Mouse (Mus musculus): ENCODE measurements around the gene Smdt1. TPM values are rescaled to one million over a fixed set of nuclear protein-coding genes. Genes with fewer than 3 reads are reported as not detected.

Smdt1 gene
- polyA plus RNA-seq, 1 experiment, result 216 TPM

DNA sequence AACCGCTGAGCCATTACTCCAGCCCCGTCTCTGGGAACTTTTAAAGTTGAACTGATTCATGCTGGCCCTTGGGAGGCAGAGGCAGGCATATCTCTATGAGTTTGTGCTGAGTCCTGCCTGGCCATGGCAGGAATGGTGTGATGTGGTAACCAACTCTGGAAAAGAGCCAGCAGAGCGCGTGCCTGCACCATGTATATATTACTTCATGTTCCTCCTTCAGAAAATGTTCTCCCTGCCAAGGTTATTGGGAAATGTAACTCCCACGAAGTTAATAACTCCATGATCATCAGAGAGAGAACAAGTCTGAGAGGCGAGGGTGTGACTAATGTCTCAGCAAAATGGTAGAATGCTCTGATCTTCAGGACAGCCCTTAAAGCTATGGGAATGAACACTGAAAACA, 20.9 kb upstream of the Smdt1 start:
- 49% methylated on average over 6 of the region's 6 CpGs for WGBS
- TF ChIP-seq POLR2A (IDR thresholded peaks at IDR 0.05; ENCODE audit: borderline replicate concordance, control insufficient read depth, low read depth, low read length), result no peak
- TF ChIP-seq CTCF (IDR thresholded peaks at IDR 0.05; ENCODE audit: control insufficient read depth, insufficient read depth, low read length), result no peak
- Histone ChIP-seq H3K4me1 (ENCODE audit: control insufficient read depth, insufficient read depth, low read length) (no peaks in the 10 kb centered on the region; the same call in 1 of the 2 replicates), H3K4me3 (replicated peaks; ENCODE audit: control insufficient read depth, low read depth, low read length) (no peak overlapping the region), H3K27ac (ENCODE audit: control insufficient read depth, insufficient read depth, low read depth, low read length, poor library complexity) (no peak overlapping the region)

- Histone ChIP-seq H3K27ac (ENCODE audit: control insufficient read depth, insufficient read depth, low read depth, low read length, poor library complexity) (no peak overlapping the region), H3K4me1 (ENCODE audit: control insufficient read depth, insufficient read depth, low read length) (no peaks in the 10 kb centered on the region; the same call in 1 of the 2 replicates), H3K4me3 (replicated peaks; ENCODE audit: control insufficient read depth, low read depth, low read length) (no peak overlapping the region)
- 33% methylated on average over 1 of the region's 1 CpGs for WGBS
- TF ChIP-seq POLR2A (IDR thresholded peaks at IDR 0.05; ENCODE audit: borderline replicate concordance, control insufficient read depth, low read depth, low read length) (no peak), CTCF (IDR thresholded peaks at IDR 0.05; ENCODE audit: control insufficient read depth, insufficient read depth, low read length) (no peak)
Measured at GRCm38 (mm10) chr15:82319613-82320012, 19.1 kb upstream of the Smdt1 start.

- no peaks in the 10 kb centered on the region; the same call in 1 of the 2 replicates for H3K4me1 ChIP-seq (ENCODE audit: control insufficient read depth, insufficient read depth, low read length)
- H3K27ac ChIP-seq (ENCODE audit: control insufficient read depth, insufficient read depth, low read depth, low read length, poor library complexity), result no peak overlapping the region
- no peak for TF ChIP-seq CTCF (IDR thresholded peaks at IDR 0.05; ENCODE audit: control insufficient read depth, insufficient read depth, low read length)
- TF ChIP-seq POLR2A (IDR thresholded peaks at IDR 0.05; ENCODE audit: borderline replicate concordance, control insufficient read depth, low read depth, low read length), result no peak
- WGBS, result 85% methylated on average over 8 of the region's 8 CpGs
- no peak overlapping the region for H3K4me3 ChIP-seq (replicated peaks; ENCODE audit: control insufficient read depth, low read depth, low read length)
Measured at GRCm38 (mm10) chr15:82322195-82322594, 16.6 kb upstream of the Smdt1 start.

- no peak overlapping the region for H3K27ac ChIP-seq (ENCODE audit: control insufficient read depth, insufficient read depth, low read depth, low read length, poor library complexity)
- WGBS, result 49% methylated on average over 2 of the region's 2 CpGs
- H3K4me1 ChIP-seq (ENCODE audit: control insufficient read depth, insufficient read depth, low read length), result no peaks in the 10 kb centered on the region
- TF ChIP-seq CTCF (IDR thresholded peaks at IDR 0.05; ENCODE audit: control insufficient read depth, insufficient read depth, low read length) (no peak), POLR2A (IDR thresholded peaks at IDR 0.05; ENCODE audit: borderline replicate concordance, control insufficient read depth, low read depth, low read length) (no peak)
- no peak overlapping the region for H3K4me3 ChIP-seq (replicated peaks; ENCODE audit: control insufficient read depth, low read depth, low read length)
Measured at GRCm38 (mm10) chr15:82325382-82325781, 13.4 kb upstream of the Smdt1 start.

DNA sequence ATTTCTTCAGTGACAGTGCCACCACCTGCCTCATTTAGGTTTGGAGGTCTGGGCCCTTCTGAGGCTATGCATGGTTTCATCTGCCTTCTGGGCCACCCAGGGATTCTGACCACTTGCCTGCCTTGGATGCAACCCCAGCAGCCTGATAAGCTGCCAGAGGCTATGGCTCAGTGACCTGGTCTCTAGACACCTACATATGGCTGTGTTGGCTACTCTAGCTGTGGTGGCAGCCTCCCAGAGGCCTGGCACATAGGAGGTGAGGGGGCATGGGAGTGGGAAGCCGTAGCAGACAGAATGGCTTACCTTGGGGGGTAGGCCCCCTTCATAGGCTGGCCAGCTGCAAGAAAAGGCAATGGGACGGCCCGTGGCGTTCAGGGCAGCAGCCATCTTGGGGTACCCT, 3.6 kb upstream of the Smdt1 start:
- 93% methylated on average over 4 of the region's 4 CpGs for WGBS
- no peak overlapping the region for H3K4me3 ChIP-seq (replicated peaks; ENCODE audit: control insufficient read depth, low read depth, low read length)
- peaks cover 2% of the 10 kb centered on the region; the same call in 1 of the 2 replicates for H3K4me1 ChIP-seq (ENCODE audit: control insufficient read depth, insufficient read depth, low read length)
- no peak for TF ChIP-seq CTCF (IDR thresholded peaks at IDR 0.05; ENCODE audit: control insufficient read depth, insufficient read depth, low read length)
- TF ChIP-seq POLR2A (IDR thresholded peaks at IDR 0.05; ENCODE audit: borderline replicate concordance, control insufficient read depth, low read depth, low read length), result no peak
- no peak overlapping the region for H3K27ac ChIP-seq (ENCODE audit: control insufficient read depth, insufficient read depth, low read depth, low read length, poor library complexity)

DNA sequence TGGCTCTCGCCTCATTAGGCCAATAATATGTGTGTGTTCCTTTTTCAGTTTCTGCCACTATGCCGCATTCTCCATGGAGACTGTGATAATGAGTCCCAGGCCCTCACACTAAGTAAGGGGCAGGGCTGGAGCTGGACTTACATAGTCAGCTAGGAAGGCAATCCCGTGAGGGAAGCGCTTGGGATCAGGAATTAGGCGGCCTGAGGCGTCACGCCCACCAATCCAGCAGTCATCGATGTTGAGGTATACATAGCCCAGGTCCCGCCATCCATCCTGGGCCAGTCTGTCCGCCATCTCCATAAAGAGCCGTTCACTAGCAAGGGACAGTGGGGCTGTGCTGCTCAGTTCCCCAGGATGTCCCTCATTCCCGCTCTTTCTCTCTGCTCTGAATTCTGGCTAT, 2.1 kb upstream of the Smdt1 start:
- H3K4me3 ChIP-seq (replicated peaks; ENCODE audit: control insufficient read depth, low read depth, low read length), result no peak overlapping the region
- H3K27ac ChIP-seq (ENCODE audit: control insufficient read depth, insufficient read depth, low read depth, low read length, poor library complexity), result no peak overlapping the region
- H3K4me1 ChIP-seq (ENCODE audit: control insufficient read depth, insufficient read depth, low read length), result peaks cover 2% of the 10 kb centered on the region; the same call in 1 of the 2 replicates
- TF ChIP-seq CTCF (IDR thresholded peaks at IDR 0.05; ENCODE audit: control insufficient read depth, insufficient read depth, low read length) (no peak), POLR2A (IDR thresholded peaks at IDR 0.05; ENCODE audit: borderline replicate concordance, control insufficient read depth, low read depth, low read length) (no peak)
- 93% methylated on average over 12 of the region's 12 CpGs for WGBS

DNA sequence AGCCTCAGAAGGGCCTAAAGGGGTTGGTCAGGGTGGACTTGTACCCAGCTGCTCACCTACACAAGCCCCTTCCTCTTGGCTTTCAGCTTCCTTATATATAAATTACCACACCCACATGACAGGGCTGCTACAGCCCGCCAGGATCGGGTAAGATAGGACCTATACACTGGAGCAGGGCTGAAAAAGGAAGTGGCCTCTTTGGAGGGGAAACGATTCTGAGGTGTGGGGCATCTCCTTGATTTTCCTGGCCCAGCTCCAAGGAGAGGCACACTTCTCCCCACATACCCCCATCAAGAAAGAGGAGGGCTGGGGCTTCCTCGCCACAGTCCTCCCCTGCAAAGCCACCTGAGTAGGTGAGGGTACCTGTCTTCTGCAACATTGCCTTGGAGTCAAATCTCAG, 884 bp upstream of the Smdt1 start:
- Histone ChIP-seq H3K4me1 (ENCODE audit: control insufficient read depth, insufficient read depth, low read length) (peaks cover 2% of the 10 kb centered on the region; the same call in 1 of the 2 replicates), H3K27ac (ENCODE audit: control insufficient read depth, insufficient read depth, low read depth, low read length, poor library complexity) (no peak overlapping the region; the same call in 1 of the 2 replicates), H3K4me3 (replicated peaks; ENCODE audit: control insufficient read depth, low read depth, low read length) (peak overlapping the region; percentile 71)
- WGBS, result under 1% methylated on average over 4 of the region's 4 CpGs
- TF ChIP-seq CTCF (IDR thresholded peaks at IDR 0.05; ENCODE audit: control insufficient read depth, insufficient read depth, low read length) (no peak), POLR2A (IDR thresholded peaks at IDR 0.05; ENCODE audit: borderline replicate concordance, control insufficient read depth, low read depth, low read length) (no peak)

- Histone ChIP-seq H3K27ac (ENCODE audit: control insufficient read depth, insufficient read depth, low read depth, low read length, poor library complexity) (peak overlapping the region; percentile 48), H3K4me3 (replicated peaks; ENCODE audit: control insufficient read depth, low read depth, low read length) (peak overlapping the region; percentile 71), H3K4me1 (ENCODE audit: control insufficient read depth, insufficient read depth, low read length) (peaks cover 5% of the 10 kb centered on the region; the same call in 1 of the 2 replicates)
- 54% methylated on average over 10 of the region's 10 CpGs for WGBS
- TF ChIP-seq POLR2A (IDR thresholded peaks at IDR 0.05; ENCODE audit: borderline replicate concordance, control insufficient read depth, low read depth, low read length) (no peak), CTCF (IDR thresholded peaks at IDR 0.05; ENCODE audit: control insufficient read depth, insufficient read depth, low read length) (no peak)
Measured at GRCm38 (mm10) chr15:82339150-82339549, 391 bp downstream of the Smdt1 start.
